11 mouse cellular contexts compared by ENCODE assay signal in the genomic region with DNA sequence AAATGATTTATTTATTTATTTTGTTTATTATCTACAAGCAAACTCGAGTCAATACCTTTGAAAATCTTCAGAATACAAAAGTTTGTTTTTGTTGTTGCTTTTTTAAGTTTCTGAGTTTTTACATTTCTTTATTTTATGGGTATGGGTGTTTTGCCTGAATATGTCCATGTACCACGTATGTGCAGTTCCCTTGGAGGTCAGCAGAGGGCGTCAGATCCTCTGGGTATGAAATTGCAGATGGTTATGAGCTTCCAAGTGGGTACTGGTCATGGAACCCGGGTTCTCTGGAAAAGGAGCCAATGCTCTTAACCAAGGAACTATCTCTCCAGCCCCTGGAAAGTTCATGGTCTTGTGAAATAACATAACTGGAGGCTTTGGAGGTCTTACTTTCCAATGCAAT. TPM values are rescaled to one million over a fixed set of nuclear protein-coding genes. Genes with fewer than 3 reads are reported as not detected.
DNase-seq lines count a peak whose midpoint lies in the region; ATAC-seq lines count a peak whose summit lies in the region.
"Had no signal": no experiment of that assay in that cellular context is flagged by ENCODE, and none has a peak within 500 bp of the region (broad histone marks: within the 10 kb centered on the region; RNA-seq: fewer than 3 reads in every experiment).

No protein-coding gene starts in this region.

- H3K9ac ChIP-seq in liver, embryonic 11.5 days (ENCODE audit: low read depth, low read length): no peak overlapping the region
- H3K9ac ChIP-seq: hindbrain, embryonic 15.5 days had no signal

- H3K27me3 ChIP-seq in liver, embryonic 11.5 days (replicated peaks; ENCODE audit: control insufficient read depth, insufficient read depth, low read length): no peaks in the 10 kb centered on the region
- H3K27me3 ChIP-seq: hindbrain, embryonic 15.5 days had no signal

- H3K36me3 ChIP-seq in liver, embryonic 11.5 days (ENCODE audit: control insufficient read depth, insufficient read depth, low read length): no peaks in the 10 kb centered on the region
- H3K36me3 ChIP-seq: G1E had no signal

- H3K9me3 ChIP-seq in liver, embryonic 11.5 days (ENCODE audit: control insufficient read depth, low read length): no peaks in the 10 kb centered on the region
- H3K9me3 ChIP-seq: G1E; hindbrain, embryonic 15.5 days had no signal

- H3K4me2 ChIP-seq in liver, embryonic 11.5 days: no peak overlapping the region
- H3K4me2 ChIP-seq: hindbrain, embryonic 15.5 days had no signal

- ATAC-seq in liver, embryonic 11.5 days (replicated peaks; ENCODE audit: low FRiP score): no peak
- no peak for ATAC-seq in activated CD4-positive, CD25-positive, alpha-beta regulatory T cell, adult 4 months

- H3K4me1 ChIP-seq in liver, embryonic 11.5 days (replicated peaks; ENCODE audit: control insufficient read depth, insufficient read depth, low read length): no peaks in the 10 kb centered on the region

- no peak overlapping the region for H3K4me3 ChIP-seq in liver, embryonic 11.5 days (ENCODE audit: low read depth, low read length)
- H3K4me3 ChIP-seq: erythroblast, embryonic 14.5 days; hindbrain, embryonic 15.5 days had no signal

- peak; percentile 22 for DNase-seq in adrenal gland, postnatal 14 days
- no peak for DNase-seq in adrenal gland, postnatal 25 days
- DNase-seq in liver: peak; percentile 29
- DNase-seq in liver, embryonic 11.5 days (ENCODE audit: low spot score): no peak
- DNase-seq in c-Kit-positive CD71-positive TER-119-positive erythroid progenitor cells, embryonic 14.5 days (ENCODE audit: low spot score): peak; percentile 24
- DNase-seq in thymus, postnatal 0 days (ENCODE audit: low spot score): peak; percentile 29
- no peak for DNase-seq in gastrocnemius, adult 18-20 months (ENCODE audit: low spot score)

- WGBS in liver, embryonic 11.5 days: 48% methylated on average over 4 of the region's 4 CpGs

- H3K27ac ChIP-seq in liver, embryonic 11.5 days (ENCODE audit: low read depth, low read length): no peak overlapping the region
- H3K27ac ChIP-seq: hindbrain, embryonic 15.5 days had no signal

RNA-seq across cellular contexts. Expression of a gene that starts 13.8 kb away (rescaled TPM):
- total RNA-seq in adrenal gland, postnatal 14 days (2021): not detected in 2 replicates
- total RNA-seq in adrenal gland, postnatal 25 days (2021): not detected in 2 replicates
- polyA plus RNA-seq in liver, embryonic 11.5 days (2014; fragmentation: Nextera tagmentation; extraction: Ambion mirVana): not detected in 2 replicates
- polyA plus RNA-seq in thymus, postnatal 0 days (2015; fragmentation: Nextera tagmentation; extraction: Ambion mirVana): not detected in 2 replicates
- not detected for total RNA-seq in gastrocnemius, adult 18-20 months (2021)
- polyA plus RNA-seq in activated CD4-positive, CD25-positive, alpha-beta regulatory T cell, adult 4 months (2017; shearing (Covaris generic)): not detected
- total RNA-seq: G1E had no signal
- polyA plus RNA-seq: erythroblast, embryonic 14.5 days; G1E; hindbrain, embryonic 15.5 days had no signal

RNA-seq across cellular contexts. Expression of a gene that starts 53.1 kb away (rescaled TPM):
- 2.9 and 3.3 TPM in 2 replicates for total RNA-seq in adrenal gland, postnatal 14 days (2021)
- total RNA-seq in adrenal gland, postnatal 25 days (2021): 3.0 and 3.9 TPM in 2 replicates
- polyA plus RNA-seq in liver, embryonic 11.5 days (2014; fragmentation: Nextera tagmentation; extraction: Ambion mirVana): 2.2 and 2.3 TPM in 2 replicates
- polyA plus RNA-seq in thymus, postnatal 0 days (2015; fragmentation: Nextera tagmentation; extraction: Ambion mirVana): 0.50 and 0.75 TPM in 2 replicates
- 10 to 100 TPM; 23.3 to 30.9 TPM for total RNA-seq in gastrocnemius, adult 18-20 months (2021)
- polyA plus RNA-seq in activated CD4-positive, CD25-positive, alpha-beta regulatory T cell, adult 4 months (2017; shearing (Covaris generic)): not detected
- polyA plus RNA-seq: G1E had no signal

Comparison
In these comparisons a context has a peak if more than half of its experiments do, and no peak if none do; other contexts are left out.
1. DNase-seq: peak in adrenal gland, postnatal 14 days (single experiment), liver (single experiment), c-Kit-positive CD71-positive TER-119-positive erythroid progenitor cells, embryonic 14.5 days (single experiment) and thymus, postnatal 0 days (single experiment); none in adrenal gland, postnatal 25 days (single experiment), liver, embryonic 11.5 days (single experiment) and gastrocnemius, adult 18-20 months (single experiment).